Mouse (Mus musculus) gonadal fat pad, adult 2 months (tissue): ENCODE results near the gene Rabac1. TPM values are rescaled to one million over a fixed set of nuclear protein-coding genes. Genes with fewer than 3 reads are reported as not detected.

ENCODE experiments used
- DNase-seq: peaks from one replicate; pipeline ENCODE4 v3.0.0-alpha.2; 2012; ENCODE audit warnings: low read depth
- polyA plus RNA-seq: library from polyadenylated mRNA; depleted of rRNA; stranded (reverse); fragments of >200 nt; gene quantifications from 2 replicates; pipeline ENCODE4 v1.2.3, GENCODE M21; 2012

Gene Rabac1
- polyA plus RNA-seq, 1 experiment, result 777 TPM

- DNase-seq, result no peak
These were observed 7.9 kb upstream of the Rabac1 start for GRCm38 (mm10) chr7:24980439-24980838.

- DNase-seq, result no peak
These were observed 6.2 kb upstream of the Rabac1 start for GRCm38 (mm10) chr7:24978781-24979180.

GRCm38 (mm10) chr7:24974893-24975595 lies 2.5 kb upstream of the Rabac1 start:
- DNase-seq, result no peak

- no peak for DNase-seq
These were observed 1.3 kb upstream of the Rabac1 start for GRCm38 (mm10) chr7:24973902-24974301.

GRCm38 (mm10) chr7:24973208-24973607 lies 654 bp upstream of the Rabac1 start:
- no peak for DNase-seq

DNA sequence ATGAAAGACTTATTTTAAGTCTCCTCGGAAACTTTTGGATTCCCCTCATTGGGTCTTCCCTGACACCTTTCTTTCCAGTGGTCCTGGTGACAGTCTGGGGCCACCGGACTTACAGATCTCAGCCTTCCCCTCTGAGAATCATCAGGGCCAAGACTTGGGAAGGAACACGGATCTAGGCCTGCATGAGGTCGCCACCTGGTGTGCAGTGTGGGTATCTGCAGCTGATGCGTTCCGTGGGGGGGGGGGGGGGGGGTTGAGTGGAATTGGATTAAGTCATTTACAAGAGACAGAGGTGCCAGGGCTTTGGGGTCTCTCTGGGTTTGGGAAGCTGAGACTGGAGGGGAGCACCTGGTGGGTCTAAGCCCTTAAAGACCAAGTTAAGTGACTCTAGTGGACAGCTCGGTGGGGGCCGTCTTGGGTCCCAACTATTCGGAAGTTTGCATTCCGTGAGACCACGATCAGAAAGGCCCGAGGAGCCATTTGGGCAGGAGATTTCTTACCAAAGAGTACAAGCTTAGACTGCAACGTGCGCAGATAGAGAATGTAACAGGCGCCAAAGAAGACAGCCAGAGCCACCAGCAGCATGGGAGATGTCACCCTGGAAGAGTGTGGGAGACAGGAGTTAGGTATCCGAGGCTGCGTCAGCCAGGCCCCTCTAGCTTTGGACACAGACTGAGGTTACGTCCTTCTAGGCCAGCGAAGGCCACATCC lies 1.1 kb downstream of the Rabac1 start:
- DNase-seq, result no peak

DNA sequence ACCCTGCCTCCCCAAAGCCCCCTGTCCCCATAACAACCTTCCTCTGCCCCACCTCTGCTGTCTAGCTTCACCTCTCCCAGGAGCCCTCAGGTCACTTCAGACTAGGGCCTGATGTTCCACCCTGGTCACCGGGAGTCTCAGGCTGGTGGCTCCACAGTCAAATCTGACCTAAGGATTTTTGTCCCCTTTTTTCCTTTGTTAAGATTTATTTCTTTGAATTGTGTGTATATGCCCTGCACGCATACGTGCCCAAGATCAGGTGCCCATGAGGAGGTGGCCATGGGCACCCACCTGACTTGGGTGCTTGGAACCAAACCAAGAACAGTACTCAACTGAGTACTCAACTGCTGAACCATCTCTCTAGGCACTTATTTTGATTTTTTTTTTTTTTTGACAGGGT lies 2.2 kb downstream of the Rabac1 start:
- DNase-seq, result no peak

DNA sequence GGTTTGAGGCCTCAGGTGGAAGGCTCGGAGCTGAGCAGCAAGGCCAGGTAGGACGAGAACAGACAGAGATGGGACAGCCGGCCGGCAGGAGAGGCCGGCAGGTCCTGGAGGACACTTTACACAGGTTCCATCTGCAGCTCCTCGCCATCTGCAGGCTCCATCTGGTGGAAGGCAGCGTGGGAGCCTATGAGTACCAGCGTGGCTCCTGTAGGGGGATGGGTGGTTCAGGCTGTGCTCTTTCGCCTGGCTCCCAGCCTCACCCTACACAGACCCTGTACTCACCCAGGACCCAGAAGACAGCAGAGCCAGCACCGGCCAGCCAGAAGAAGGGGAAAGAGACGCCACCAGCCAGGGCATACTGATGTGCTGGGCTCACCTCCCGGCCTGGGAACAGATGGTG lies 2.7 kb downstream of the Rabac1 start:
- DNase-seq, result no peak

- no peak for DNase-seq
These were observed 4.1 kb downstream of the Rabac1 start for GRCm38 (mm10) chr7:24968463-24968862.

DNA sequence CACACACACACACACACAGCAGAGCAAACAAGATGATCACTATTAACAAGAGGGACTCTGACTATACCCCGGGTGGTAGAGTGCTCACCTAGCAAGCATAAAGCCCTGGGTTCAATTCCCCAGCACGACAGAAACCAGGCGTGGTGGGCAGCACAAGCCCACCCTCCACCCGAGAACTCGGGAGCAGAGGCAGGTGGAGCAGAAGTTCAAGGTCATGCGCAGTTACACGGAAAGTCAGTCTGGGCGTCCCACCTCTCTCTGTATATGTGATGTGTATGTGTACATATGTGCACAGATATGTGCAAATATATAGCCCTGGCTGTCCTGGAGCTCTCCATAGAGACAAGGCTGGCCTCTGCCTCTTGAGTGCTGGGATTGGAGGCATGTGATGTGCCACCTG lies 4.6 kb downstream of the Rabac1 start:
- DNase-seq, result no peak

GRCm38 (mm10) chr7:24964897-24965535 lies 7.5 kb downstream of the Rabac1 start:
- DNase-seq, result no peak

GRCm38 (mm10) chr7:24964288-24964687 lies 8.3 kb downstream of the Rabac1 start:
- DNase-seq, result no peak

GRCm38 (mm10) chr7:24955226-24955625 lies 17.3 kb downstream of the Rabac1 start:
- no peak for DNase-seq

DNA sequence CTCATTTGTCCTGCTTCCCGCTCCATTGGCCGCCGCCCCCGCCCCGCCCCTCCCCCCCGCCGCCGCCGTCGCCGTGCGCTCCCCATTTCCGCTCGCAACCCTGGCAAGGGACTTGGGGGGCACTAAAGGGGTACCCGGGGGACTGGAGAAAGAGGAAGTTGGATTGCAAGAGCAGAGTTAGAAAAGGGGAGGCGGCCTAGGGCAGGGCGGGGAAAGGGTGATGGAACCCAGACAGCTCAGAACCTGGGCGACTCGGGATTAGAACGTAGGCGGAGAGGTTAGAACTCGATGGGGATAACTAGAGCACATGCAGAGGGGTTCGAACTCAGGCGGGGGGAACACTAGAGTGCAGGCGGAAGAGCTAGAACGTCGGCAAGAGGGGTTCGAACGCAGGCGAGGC lies 18.1 kb downstream of the Rabac1 start:
- DNase-seq, result no peak

- DNase-seq, result no peak
These were observed 18.6 kb downstream of the Rabac1 start for GRCm38 (mm10) chr7:24953966-24954365.

- no peak for DNase-seq
These were observed 22.5 kb downstream of the Rabac1 start for GRCm38 (mm10) chr7:24949958-24950623.

- DNase-seq, result no peak
These were observed 23.8 kb downstream of the Rabac1 start for GRCm38 (mm10) chr7:24948774-24949173.

DNA sequence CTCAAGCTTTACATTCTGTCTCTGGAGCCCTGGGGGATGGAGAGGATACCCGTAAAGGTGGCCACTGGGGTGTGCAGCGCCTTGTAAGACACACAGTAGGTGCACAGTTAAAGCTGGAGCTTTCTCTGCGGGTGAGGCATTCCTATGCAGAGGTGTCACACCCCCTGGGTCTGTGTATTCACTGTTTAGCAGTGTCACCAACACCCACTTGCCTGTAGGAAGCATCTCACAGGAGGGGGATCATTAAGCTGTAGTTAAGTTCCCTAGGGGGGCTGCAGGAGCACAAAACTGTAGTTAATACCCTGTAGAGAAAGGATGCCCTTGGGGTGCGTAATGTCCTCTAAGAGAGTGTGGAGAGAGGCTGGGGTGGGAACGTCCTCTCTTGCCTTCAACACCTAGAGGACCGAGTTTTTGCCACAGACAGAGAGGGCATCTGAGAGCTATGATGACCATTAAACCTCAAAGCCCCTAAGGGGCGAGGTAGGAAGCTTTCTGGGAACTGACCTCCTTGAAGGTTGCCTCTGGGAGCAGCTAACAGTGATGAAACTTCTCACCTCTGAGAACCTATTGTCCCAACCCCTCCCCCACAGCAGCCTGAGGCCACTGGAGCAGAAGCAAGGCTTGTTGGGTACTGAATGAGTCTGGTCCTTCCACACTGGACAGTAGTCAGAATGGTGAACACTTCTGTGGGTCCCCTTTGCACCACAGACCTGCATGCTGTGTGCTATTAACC lies 25.1 kb downstream of the Rabac1 start:
- no peak for DNase-seq

DNA sequence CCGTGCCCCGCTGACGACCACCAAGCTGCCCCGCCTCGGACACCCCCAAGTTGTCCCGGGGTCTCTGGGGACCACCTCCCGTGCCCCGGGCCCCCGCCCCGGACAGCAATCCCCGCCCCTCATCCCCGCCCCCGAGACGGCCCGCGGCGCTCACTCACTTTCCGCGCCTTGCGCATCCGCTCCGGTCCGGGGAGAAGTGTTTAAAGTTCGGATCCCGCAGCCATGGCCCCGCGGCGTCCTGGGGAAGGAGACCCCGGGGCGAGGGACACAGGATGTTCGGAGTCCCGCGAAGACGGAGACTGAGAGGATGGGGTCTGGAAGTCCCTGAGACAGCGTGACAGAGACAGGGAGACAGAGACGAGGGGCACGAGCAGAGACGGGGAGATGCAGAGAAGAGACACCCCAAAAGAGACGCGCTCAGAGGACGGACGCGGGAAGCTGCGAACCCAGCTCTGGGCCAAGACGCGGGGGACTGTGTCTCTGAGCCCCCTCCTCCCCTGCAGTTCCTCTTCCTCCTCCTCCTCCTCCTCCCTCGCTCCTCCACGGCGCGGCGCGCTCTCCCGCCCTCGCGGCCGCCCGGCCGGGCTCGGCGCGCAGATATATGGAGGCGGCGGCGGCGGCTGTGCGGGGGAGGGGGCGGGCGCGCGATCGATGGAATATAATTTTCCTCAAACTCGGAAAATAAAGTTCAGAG lies 28.1 kb downstream of the Rabac1 start, which contains the start of gene Gm4881:
Gene Gm4881, minus strand, starts transcription at position 238 of the 694 bp plus-strand sequence.
- no peak for DNase-seq

DNA sequence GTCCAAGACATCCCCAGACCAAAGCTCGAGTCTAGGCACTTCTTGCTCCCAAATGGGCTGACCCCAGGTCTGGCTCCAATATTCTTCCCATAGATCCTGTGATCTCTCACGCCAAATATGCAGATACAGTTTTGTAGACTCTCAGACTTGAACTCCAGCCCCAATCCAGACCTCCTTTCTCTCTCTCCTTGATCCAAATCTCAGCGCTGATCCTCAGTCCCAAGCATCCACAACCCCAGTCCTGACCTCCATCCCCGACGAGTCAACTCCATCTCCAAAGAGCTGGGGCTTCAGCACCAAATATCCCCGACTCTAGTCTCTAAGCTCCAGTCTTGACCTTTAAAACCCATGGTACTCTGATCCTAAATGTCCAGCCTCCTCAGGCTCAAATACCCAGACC lies 28.9 kb downstream of the Rabac1 start:
- DNase-seq, result no peak

DNA sequence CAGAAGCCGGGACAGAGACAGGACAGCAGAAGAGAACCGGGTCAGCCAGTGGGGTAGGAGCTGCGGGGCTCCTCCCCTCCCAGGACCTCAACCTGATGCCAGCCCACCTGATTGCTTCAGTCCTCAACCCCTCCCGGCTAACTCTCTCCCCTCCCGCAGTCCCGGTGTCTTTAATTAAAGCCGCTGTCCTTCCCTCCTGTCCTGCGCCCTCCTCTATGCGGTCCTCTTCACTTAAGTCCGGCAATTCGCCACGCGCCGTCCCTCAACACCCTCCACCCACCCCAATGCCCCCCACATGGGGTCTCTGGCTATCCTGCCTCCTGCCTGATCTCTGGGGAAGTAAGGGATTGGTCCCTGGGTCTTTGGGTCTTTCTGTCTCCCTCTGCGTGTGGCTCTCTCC lies 40.9 kb downstream of the Rabac1 start:
- no peak for DNase-seq
